Mouse (Mus musculus) yolk sac, embryonic 10.5 days (tissue): Measurements from ENCODE around the gene Shisal2a.
A peak's percentile ranks its signal among the peaks of the same experiment; 100 is the strongest.
"Not testable (repeated sequence)": the region's sequence is repeated elsewhere in the genome, so short reads cannot be mapped to it uniquely, and the experiment has no call there.

Source experiments
- DNase-seq: peaks from one replicate; pipeline ENCODE4 v3.0.0-alpha.2; 2017; ENCODE audit warnings: low spot score

Gene Shisal2a

DNA sequence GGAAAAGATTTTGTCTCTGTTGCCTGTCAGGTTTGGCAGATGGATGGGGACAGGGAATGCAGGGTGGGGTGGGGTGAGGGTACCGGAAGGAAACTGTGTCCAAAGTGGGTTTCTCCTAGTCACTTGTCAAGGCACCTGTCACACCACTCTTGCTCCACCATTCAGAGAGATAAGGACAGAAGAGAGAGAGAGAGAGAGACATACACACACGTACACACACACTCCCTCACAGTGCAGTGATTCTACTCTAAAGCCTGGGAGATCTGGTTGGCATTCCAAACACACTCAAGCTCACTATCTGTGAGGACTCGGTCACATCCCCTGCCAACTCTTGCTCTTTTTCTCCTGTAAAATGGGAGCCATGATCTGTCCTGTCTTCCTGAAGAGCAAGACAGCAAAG, 11.0 kb downstream of the Shisal2a start:
- no peak for DNase-seq

DNA sequence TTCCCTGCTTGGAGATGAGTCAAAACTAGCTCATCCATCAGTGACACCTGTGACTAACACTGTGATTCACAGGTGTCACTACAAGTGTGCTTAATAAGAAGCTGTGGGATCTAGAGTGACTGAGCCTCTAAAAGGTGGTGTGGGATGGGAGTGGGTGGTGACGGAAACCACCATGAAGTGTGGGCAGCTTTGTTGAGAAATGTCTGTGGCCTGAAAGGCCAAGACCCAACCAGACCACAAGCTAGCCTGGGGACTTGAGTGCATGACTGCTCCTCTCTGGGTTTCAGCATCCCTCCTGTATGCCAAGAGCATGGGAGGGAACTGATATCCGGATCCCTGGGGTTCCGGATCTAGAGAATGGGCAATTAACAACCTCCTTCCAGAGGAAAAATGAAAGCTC, 11.7 kb downstream of the Shisal2a start:
- DNase-seq, result no peak

DNA sequence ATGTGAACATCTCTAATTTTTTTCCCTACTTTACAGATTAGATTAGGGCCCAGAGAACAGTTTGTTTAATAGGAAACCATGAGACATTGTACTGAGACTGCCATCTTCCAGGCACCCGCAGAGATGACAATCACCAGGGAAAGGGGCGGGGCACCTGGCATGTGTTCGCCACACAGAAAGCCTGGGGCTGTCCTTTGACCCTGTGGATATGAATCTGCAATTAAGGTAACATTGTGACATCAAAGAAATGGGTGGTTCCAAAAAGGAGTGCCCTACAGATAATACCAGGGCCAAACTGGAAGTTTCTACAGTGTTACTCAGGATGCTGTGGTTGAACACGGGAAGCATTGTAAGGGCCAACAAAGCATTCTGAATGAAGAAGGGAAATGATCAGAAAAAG, 12.7 kb downstream of the Shisal2a start:
- no peak for DNase-seq

GRCm38 (mm10) chr4:108369254-108369653, 13.9 kb downstream of the Shisal2a start:
- DNase-seq, result peak; percentile 55

GRCm38 (mm10) chr4:108364111-108364476, 19.1 kb downstream of the Shisal2a start:
- no peak for DNase-seq

GRCm38 (mm10) chr4:108363355-108364110, 19.6 kb downstream of the Shisal2a start:
- peak; percentile 68 for DNase-seq

- DNase-seq, result peak; percentile 89
Observed at GRCm38 (mm10) chr4:108362321-108363261, 20.6 kb downstream of the Shisal2a start.

DNA sequence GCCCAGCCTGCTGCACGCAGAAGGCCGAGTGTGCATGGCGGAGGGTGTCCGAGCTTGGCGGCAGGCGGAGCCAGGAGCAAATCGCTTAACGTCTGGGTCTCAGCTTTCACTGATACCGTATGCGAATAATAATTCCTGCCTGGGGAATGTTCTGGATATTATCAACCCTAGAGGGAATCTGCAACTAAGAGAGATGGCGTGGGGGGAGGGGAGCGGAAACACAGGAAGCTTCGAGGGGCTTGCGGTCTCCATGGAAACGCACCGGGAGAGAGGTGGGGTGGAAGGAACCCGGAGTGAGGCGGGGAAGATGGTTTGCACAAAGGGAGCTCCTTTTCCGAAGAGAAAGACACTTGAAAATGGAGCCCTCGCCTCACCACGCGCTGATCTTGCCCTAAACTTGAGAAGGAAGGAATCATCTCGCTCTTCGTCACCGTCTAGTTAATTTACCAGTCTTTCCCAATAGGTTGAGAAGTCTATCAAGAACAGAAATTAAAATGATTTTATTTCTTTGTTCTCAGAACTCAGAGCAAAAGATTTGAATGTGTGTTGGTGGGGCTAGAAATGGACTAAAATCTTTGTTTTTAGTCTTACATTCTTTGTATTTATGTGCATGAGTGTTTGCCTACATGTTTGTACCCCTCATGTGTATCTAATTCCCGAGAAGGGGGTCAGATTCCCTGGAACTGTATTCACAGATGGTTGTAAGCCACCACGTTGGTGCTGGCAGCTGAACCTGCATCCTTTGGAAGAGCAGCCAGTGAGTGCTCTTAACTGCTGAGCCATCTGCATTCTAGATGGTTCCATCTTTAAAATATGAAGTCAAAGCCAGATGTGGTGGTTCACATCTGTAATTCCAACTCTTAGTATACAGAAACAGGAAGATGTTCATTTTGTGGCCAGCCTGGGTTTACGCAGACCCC, 22.8 kb downstream of the Shisal2a start:
- DNase-seq, result peak; percentile 87

DNA sequence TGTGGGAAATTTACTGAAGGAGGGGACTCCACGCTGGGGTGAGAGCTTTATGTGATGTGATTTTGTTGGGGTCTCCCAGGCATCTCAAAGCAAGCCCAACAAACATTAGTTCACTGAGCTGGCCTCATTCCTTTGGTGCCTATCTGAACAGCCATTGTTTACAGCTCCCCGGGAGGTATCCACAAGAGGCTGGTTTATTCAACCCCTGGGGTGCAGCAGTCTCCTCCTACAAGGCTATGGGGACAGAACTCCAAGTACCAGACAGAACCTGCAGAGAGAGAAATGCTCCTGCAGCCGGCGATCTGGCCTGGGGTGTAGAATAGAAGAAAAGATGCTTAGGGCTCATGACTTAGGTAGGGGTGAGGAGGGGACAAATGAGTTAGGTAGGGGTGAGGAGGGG, 24.7 kb downstream of the Shisal2a start:
- no peak for DNase-seq

- no peak for DNase-seq
Observed at GRCm38 (mm10) chr4:108357458-108357857, 25.7 kb downstream of the Shisal2a start.

- DNase-seq, result not testable (repeated sequence)
Observed at GRCm38 (mm10) chr4:108353591-108353990, 29.6 kb downstream of the Shisal2a start.

- peak; percentile 65 for DNase-seq
Observed at GRCm38 (mm10) chr4:108350819-108351218, 32.3 kb downstream of the Shisal2a start.

GRCm38 (mm10) chr4:108349836-108350547, 33.2 kb downstream of the Shisal2a start:
- peak; percentile 48 for DNase-seq

DNA sequence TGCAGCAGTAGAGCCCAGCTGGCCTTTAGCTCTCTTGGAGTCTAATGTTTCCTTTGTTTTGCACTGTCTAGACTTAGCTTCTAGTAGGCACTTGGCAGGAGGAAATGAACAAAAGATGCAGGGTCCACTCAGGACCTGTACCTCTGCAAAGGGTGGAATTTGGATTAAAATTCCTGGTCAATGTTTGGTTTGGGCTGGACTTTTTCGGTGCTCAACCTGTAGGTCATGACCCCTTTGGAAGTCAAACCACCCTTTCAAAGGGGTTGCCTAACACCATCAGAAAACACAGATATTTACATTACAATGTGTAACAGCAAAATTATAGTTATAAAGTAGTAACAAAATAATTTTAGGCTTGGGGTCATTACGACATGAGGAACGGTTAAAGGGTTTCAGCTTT, 34.1 kb downstream of the Shisal2a start:
- no peak for DNase-seq

DNA sequence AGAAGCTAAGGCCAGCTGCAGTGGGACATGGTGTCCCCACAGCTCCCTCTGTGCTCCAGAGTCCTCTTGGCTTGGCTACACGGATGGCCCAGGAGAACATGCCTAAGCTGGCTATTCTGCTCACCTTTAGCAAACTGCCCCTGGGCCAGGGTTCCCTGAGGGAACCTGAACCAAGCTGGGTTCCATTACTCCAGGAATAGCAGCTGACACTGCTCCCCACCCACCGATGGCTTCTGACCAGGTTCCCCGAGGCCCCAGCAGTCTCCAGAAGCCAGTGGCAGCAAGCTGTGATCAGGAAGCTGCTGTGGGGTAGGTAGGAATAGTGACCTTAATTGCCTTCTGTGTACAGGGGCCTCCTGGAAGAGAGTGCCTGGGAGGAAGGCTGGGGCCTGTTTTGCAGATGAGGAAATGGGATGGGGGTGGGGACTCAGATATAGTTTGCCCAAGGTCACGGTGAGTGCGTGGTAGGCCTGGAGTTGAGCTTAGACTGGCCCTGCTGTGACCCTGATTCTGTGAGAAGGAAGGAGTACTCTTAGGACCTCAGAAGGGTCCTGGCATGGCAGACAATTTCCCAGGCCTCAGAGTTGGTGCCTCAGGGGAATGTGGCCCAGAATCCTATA, 34.8 kb downstream of the Shisal2a start:
- peak; percentile 69 for DNase-seq

- DNase-seq, result peak; percentile 55
Observed at GRCm38 (mm10) chr4:108347111-108347510, 36.0 kb downstream of the Shisal2a start.

- DNase-seq, result no peak
Observed at GRCm38 (mm10) chr4:108345826-108346225, 37.3 kb downstream of the Shisal2a start.

- DNase-seq, result no peak
Observed at GRCm38 (mm10) chr4:108344631-108345083, 38.5 kb downstream of the Shisal2a start.

DNA sequence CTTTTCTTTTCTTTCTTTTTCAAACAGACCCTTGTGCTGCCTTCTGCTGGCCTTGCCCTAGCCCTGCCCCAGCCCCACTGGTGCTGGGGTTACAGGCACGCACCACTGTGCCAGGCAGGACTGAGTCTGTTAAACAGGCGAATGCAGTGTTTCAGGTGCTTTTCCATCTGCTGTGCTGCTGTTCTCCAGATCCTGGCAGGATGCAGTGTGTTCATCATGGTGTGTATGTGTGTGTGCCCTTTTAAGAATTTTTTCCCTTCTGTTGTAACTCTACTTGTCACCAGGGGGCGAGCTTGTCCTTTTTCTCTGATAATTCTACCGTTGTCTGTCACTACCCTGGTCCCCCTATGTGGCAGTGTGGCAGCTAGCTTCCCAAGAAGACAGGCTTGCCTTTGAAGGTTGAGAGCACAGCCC, 43.9 kb downstream of the Shisal2a start:
- DNase-seq, result peak; percentile 68

DNA sequence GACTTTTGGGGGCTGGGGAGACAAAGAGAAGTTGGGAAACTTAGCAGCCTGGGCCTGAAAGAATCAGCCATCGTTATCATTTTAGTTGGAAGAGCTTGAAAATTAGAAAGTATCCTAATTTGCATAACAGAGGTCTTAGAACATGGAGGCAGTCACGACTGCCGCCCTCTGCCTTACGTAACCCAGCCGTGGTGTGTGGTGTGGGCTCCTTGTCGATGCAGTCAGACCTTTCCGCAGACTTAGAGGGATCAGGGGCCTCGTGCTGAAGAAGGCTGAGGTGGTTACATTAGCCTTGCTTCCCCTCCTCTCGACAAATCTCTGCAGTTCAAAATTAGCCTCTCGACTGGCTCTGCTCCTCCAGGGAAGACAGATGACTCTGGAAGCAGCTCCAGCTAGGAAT, 44.3 kb downstream of the Shisal2a start:
- no peak for DNase-seq

DNA sequence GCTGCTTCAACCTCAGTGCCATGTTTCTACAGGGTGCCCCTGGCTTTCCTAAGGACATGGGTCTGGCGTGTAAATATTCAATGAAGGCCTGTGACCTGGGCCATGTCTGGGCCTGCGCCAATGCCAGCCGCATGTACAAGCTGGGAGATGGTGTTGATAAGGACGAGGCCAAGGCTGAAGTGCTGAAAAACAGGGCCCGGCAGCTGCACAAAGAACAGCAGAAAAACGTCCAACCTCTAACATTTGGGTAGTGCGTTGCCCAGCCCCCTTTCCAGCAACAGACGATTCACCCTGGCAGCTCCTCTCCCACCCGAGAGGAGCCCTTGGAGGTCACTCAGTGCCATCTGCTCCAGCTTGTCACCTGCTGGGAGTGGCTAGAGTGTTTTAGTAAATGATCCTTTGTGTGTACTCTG, 44.8 kb downstream of the Shisal2a start:
- no peak for DNase-seq
